25 mouse cellular contexts compared by ENCODE assay signal in the genomic region with DNA sequence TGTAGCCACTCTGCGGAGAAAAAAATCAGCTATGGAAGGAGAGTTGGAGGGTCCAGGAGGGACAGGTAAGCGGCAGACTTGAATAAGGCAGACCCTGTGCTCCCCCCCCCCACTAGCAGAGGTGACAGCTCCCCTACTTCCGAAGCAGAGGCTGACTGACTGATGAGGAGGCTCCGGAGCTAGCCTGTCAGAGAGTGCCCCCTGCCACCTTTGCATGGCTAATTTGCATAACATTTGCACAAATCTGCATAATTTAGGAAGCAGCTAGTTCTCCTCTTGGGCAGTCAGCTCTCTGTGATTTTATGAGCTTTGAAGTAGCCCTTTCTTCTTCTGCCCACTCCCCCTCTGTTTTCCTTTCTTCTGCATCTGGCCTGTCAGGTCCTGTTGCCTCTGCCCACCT.
DNase-seq lines count a peak whose midpoint lies in the region; ATAC-seq lines count a peak whose summit lies in the region.
"Had no signal": no experiment of that assay in that cellular context is flagged by ENCODE, and none has a peak within 500 bp of the region (broad histone marks: within the 10 kb centered on the region; RNA-seq: fewer than 3 reads in every experiment).

No protein-coding gene starts in this region.

- intact Hi-C loops in heart, postnatal 10 days (cut with DNase I): no loop called here

- DNase-seq in hindbrain, embryonic 10.5 days (ENCODE audit: low spot score): no peak
- DNase-seq in forebrain, embryonic 11.5 days (ENCODE audit: low spot score): no peak
- DNase-seq in hindbrain, embryonic 11.5 days (ENCODE audit: low spot score): peak; percentile 33
- DNase-seq in heart, postnatal 10 days: no peak
- no peak for DNase-seq in spleen, postnatal 36 days (ENCODE audit: low spot score in 2 of 2)
- no peak for DNase-seq in right cerebral cortex, postnatal 10 days (ENCODE audit: low spot score in 2 of 2)
- DNase-seq: adrenal gland, postnatal 25 days; cerebellum, adult 11 months; cerebellum, adult 9-11 months; gastrocnemius, postnatal 14 days; heart, adult 11 months; kidney, adult 11 months; kidney, postnatal 36 days; layer of hippocampus, postnatal 36 days; lung, postnatal 4 days; right cerebral cortex, postnatal 14 days; spleen, adult 18-20 months; thymus, postnatal 14 days had no signal

- H3K4me2 ChIP-seq in hindbrain, embryonic 16.5 days (ENCODE audit: low read length): no peak overlapping the region
- H3K4me2 ChIP-seq in forebrain, embryonic 11.5 days (ENCODE audit: low read depth, low read length, severe bottlenecking): no peak overlapping the region
- H3K4me2 ChIP-seq in hindbrain, embryonic 11.5 days (replicated peaks; ENCODE audit: low read depth, low read length): no peak overlapping the region
- H3K4me2 ChIP-seq in midbrain, embryonic 13.5 days (replicated peaks): no peak overlapping the region
- H3K4me2 ChIP-seq: embryonic facial prominence, embryonic 15.5 days; heart, embryonic 11.5 days; kidney, embryonic 15.5 days had no signal

- no peaks in the 10 kb centered on the region for H3K9me3 ChIP-seq in hindbrain, embryonic 10.5 days
- no peaks in the 10 kb centered on the region for H3K9me3 ChIP-seq in hindbrain, embryonic 16.5 days (ENCODE audit: control insufficient read depth, low read length)
- no peaks in the 10 kb centered on the region for H3K9me3 ChIP-seq in forebrain, embryonic 11.5 days (ENCODE audit: control insufficient read depth, low read length)
- no peaks in the 10 kb centered on the region for H3K9me3 ChIP-seq in hindbrain, embryonic 11.5 days (ENCODE audit: control insufficient read depth, low read length)
- no peaks in the 10 kb centered on the region for H3K9me3 ChIP-seq in midbrain, embryonic 13.5 days
- H3K9me3 ChIP-seq: embryonic facial prominence, embryonic 15.5 days; kidney, embryonic 15.5 days had no signal

- H3K27ac ChIP-seq in hindbrain, embryonic 10.5 days: peak overlapping the region; percentile 69; the same call in 1 of the 2 replicates
- H3K27ac ChIP-seq in hindbrain, embryonic 16.5 days (ENCODE audit: low read depth, low read length): no peak overlapping the region
- no peak overlapping the region for H3K27ac ChIP-seq in forebrain, embryonic 11.5 days (ENCODE audit: low read depth, low read length)
- 0 out of 2 replicates have a peak overlapping the region, but pooled peaks have one; percentile 42 for H3K27ac ChIP-seq in hindbrain, embryonic 11.5 days (ENCODE audit: low read depth, low read length)
- 0 out of 2 replicates have a peak overlapping the region, but pooled peaks have one; percentile 51 for H3K27ac ChIP-seq in midbrain, embryonic 13.5 days
- H3K27ac ChIP-seq: embryonic facial prominence, embryonic 15.5 days; kidney, embryonic 15.5 days had no signal

- H3K4me1 ChIP-seq in hindbrain, embryonic 10.5 days (replicated peaks): peaks cover 60% of the 10 kb centered on the region
- peaks cover 30% of the 10 kb centered on the region for H3K4me1 ChIP-seq in hindbrain, embryonic 16.5 days (ENCODE audit: control insufficient read depth, insufficient read depth, low read depth, low read length)
- H3K4me1 ChIP-seq in forebrain, embryonic 11.5 days (replicated peaks; ENCODE audit: control insufficient read depth, insufficient read depth, low read length): peaks cover 6% of the 10 kb centered on the region; the same call in 1 of the 2 replicates
- H3K4me1 ChIP-seq in hindbrain, embryonic 11.5 days (replicated peaks; ENCODE audit: control insufficient read depth, insufficient read depth, low read length): peaks cover 11% of the 10 kb centered on the region
- peaks cover 49% of the 10 kb centered on the region for H3K4me1 ChIP-seq in midbrain, embryonic 13.5 days (replicated peaks)

- H3K4me3 ChIP-seq in hindbrain, embryonic 10.5 days: no peak overlapping the region
- no peak overlapping the region for H3K4me3 ChIP-seq in hindbrain, embryonic 16.5 days (ENCODE audit: low read length)
- no peak overlapping the region for H3K4me3 ChIP-seq in forebrain, embryonic 11.5 days (ENCODE audit: low read depth, low read length)
- H3K4me3 ChIP-seq in hindbrain, embryonic 11.5 days (ENCODE audit: low read depth, low read length): no peak overlapping the region
- no peak overlapping the region for H3K4me3 ChIP-seq in midbrain, embryonic 13.5 days (replicated peaks)
- H3K4me3 ChIP-seq: embryonic facial prominence, embryonic 15.5 days; kidney, embryonic 15.5 days; myocyte had no signal

- H3K27me3 ChIP-seq in hindbrain, embryonic 10.5 days (ENCODE audit: insufficient read depth, poor library complexity, severe bottlenecking): peaks cover 8% of the 10 kb centered on the region; the same call in 1 of the 2 replicates
- H3K27me3 ChIP-seq in hindbrain, embryonic 16.5 days (replicated peaks; ENCODE audit: control insufficient read depth, insufficient read depth, low read length): no peaks in the 10 kb centered on the region
- H3K27me3 ChIP-seq in forebrain, embryonic 11.5 days (ENCODE audit: control insufficient read depth, insufficient read depth, low read length): no peaks in the 10 kb centered on the region
- no peaks in the 10 kb centered on the region for H3K27me3 ChIP-seq in hindbrain, embryonic 11.5 days (ENCODE audit: control insufficient read depth, insufficient read depth, low read length)
- H3K27me3 ChIP-seq in midbrain, embryonic 13.5 days: 0 out of 2 replicates have a peak, but pooled peaks cover 4% of the 10 kb centered on the region
- H3K27me3 ChIP-seq: embryonic facial prominence, embryonic 15.5 days had no signal

- no peak overlapping the region for H3K9ac ChIP-seq in hindbrain, embryonic 16.5 days (ENCODE audit: low read depth, low read length)
- no peak overlapping the region for H3K9ac ChIP-seq in forebrain, embryonic 11.5 days (ENCODE audit: low read length)
- no peak overlapping the region for H3K9ac ChIP-seq in hindbrain, embryonic 11.5 days (ENCODE audit: low read depth, low read length)
- no peak overlapping the region for H3K9ac ChIP-seq in midbrain, embryonic 13.5 days (replicated peaks)
- H3K9ac ChIP-seq: embryonic facial prominence, embryonic 15.5 days; kidney, embryonic 15.5 days had no signal

- WGBS in hindbrain, embryonic 10.5 days: 24% methylated on average over 4 of the region's 4 CpGs
- WGBS in hindbrain, embryonic 16.5 days: 25% methylated on average over 4 of the region's 4 CpGs
- WGBS in forebrain, embryonic 11.5 days: 27% methylated on average over 4 of the region's 4 CpGs
- 20% methylated on average over 4 of the region's 4 CpGs for WGBS in hindbrain, embryonic 11.5 days
- WGBS in midbrain, embryonic 13.5 days: 26% methylated on average over 4 of the region's 4 CpGs

- H3K36me3 ChIP-seq in hindbrain, embryonic 10.5 days: no peaks in the 10 kb centered on the region
- H3K36me3 ChIP-seq in hindbrain, embryonic 16.5 days (ENCODE audit: control insufficient read depth, insufficient read depth, low read length): no peaks in the 10 kb centered on the region
- H3K36me3 ChIP-seq in forebrain, embryonic 11.5 days (ENCODE audit: control insufficient read depth, insufficient read depth, low read length): no peaks in the 10 kb centered on the region
- no peaks in the 10 kb centered on the region for H3K36me3 ChIP-seq in hindbrain, embryonic 11.5 days (ENCODE audit: control insufficient read depth, insufficient read depth, low read length)
- H3K36me3 ChIP-seq in midbrain, embryonic 13.5 days: no peaks in the 10 kb centered on the region
- H3K36me3 ChIP-seq: embryonic facial prominence, embryonic 15.5 days; kidney, embryonic 15.5 days had no signal

- no peak for ATAC-seq in hindbrain, embryonic 16.5 days
- ATAC-seq in forebrain, embryonic 11.5 days (replicated peaks; ENCODE audit: low FRiP score): 0 out of 2 replicates have a peak, but pooled peaks have one; percentile 30
- ATAC-seq in hindbrain, embryonic 11.5 days (ENCODE audit: low FRiP score): peak; percentile 56
- peak; percentile 44 for ATAC-seq in midbrain, embryonic 13.5 days
- ATAC-seq: CD4-positive, CD25-positive, alpha-beta regulatory T cell, adult 4 months had no signal

Comparison
In these comparisons a context has a peak if more than half of its experiments do, and no peak if none do; other contexts are left out.
1. H3K27ac ChIP-seq: peak in hindbrain, embryonic 10.5 days (single experiment), hindbrain, embryonic 11.5 days (single experiment) and midbrain, embryonic 13.5 days (single experiment); none in hindbrain, embryonic 16.5 days (single experiment) and forebrain, embryonic 11.5 days (single experiment).